Mouse (Mus musculus) left cerebral cortex, adult 8-10 months (tissue): ENCODE measurements around the gene Armc7. TPM values are rescaled to one million over a fixed set of nuclear protein-coding genes. Genes with fewer than 3 reads are reported as not detected.
A peak's percentile ranks its signal among the peaks of the same experiment; 100 is the strongest.
"Not testable (repeated sequence)": the region's sequence is repeated elsewhere in the genome, so short reads cannot be mapped to it uniquely, and the experiment has no call there.

Experiments used
- DNase-seq, 2 experiments: peaks; one replicate each; pipeline ENCODE4 v3.0.0; 2022; ENCODE audit warnings: low spot score in 2 of 2
- total RNA-seq, 4 experiments: library from RNA; stranded (reverse); gene quantifications; 2 replicates each; pipeline ENCODE4 v1.2.4; 2022

Gene Armc7
- total RNA-seq, 4 experiments from 2014 or later: 11.6 to 15.1 (median 13.4) TPM

DNA sequence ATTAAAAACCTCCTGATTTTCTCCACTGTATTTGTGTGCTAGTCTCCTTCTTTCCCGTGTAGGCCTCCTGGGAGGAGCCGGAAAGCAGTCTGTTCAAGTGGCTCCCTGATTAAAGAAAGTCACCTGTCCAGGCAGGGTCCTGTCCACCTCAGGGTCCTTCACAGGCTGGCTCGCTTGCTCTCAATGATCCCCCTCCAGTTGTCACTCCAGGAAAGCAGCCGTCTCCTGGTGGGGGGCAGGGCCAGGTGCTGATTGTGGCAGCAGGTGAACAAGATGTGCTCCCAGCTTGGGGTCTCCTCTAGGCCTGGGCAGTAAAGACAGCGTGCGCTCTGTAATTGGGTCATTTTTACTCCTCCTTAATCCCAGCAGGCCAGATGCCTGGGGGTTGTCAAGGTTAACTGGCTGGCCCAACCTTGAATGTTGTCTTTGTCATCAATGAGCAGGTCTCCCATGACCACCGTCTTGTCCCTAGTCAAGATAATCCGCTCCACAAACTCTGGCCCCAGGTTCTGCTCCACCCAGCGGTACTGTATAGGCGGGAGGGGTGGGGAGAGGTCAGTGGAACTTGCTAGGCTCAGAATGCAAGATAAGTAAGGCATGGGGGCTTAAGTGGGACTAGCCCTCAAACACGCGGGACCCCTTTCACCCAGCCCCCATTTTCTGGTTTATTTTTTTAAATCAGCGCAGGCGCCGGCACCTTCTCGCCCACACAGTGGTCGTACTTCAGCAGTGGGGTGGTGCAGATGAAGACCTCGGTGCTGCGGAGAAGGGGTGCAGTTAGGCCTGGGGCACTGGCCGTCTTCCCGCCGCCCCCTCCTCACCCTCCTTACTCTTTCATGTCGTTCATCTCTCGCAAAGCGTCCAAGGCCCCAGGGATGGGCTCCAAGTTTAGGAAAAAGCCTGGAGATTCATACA, 15.2 kb downstream of the Armc7 start:
- no peak for DNase-seq

DNA sequence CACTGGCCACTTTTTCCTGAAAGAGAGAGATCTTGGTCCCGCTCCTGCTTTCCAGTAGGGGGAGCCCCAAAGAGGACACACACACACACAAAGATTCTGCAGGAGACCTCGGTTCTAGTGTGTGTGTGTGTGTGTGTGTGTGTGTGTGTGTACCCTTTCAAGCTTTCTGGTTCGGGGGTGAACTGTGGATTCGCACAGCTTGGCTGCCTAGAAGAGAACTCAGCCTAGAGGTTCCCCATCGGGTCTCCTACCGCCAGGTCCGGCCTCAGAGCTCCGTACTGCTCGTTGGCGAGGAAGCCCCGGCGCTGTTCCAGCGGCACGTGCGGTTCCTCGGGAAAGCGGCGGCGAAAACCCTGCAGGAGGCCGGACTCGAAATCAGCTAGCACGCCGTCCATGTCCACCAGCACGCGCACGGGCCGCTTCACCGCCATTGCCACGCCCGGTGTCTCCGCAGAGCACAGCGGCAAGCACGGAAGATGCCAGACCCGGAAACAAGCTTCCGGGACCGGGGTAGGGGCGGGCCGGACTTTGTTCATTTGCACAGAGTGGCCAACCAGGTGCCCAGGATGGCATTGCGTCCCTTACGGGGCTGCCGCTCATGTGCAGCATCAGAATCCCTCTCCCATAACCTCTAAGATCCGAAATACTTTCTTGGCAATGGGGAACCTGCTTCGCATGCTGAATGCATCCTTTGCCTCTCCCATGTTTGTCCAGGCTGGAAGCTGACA, 16.1 kb downstream of the Armc7 start, which contains the start of gene Nt5c:
Nt5c (minus strand) TSS at position 507 of the 728 bp plus-strand sequence.
- peak; percentile 67 to 83 for DNase-seq

DNA sequence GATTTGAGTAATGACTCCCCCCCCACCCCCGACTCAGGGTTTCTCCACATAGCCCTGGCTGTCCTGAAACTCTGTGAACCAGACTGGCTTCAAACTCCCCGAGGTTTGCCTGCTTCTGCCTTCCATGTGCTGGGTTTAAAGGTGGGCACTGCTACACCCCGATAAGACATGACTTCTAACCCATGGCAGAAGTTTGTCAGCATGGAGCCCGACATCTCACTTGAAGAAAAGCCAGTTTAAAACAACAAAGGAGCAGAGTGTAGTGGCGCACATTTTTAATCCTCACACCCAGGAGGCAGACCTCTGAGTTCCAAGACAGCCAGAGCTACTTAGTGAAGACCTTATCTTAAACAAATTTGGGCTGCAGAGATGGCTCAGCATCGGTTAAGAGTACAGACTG, 16.9 kb downstream of the Armc7 start:
- no peak for DNase-seq

DNA sequence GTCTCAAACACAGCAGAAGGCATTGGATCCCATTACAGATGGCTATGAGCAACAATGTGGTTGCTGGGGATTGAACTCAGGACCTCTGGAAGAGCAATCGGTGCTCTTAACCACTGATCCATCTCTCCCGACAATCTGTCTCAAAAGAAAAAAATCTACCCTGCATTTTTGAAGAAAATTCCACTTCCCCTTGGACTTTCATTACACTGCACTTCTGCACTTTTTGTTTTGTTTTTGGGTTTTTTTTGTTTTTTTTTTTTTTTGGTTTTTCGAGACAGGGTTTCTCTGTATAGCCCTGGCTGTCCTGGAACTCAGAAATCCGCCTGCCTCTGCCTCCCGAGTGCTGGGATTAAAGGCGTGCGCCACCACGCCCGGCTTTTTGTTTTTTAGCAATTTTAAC, 21.1 kb downstream of the Armc7 start:
- DNase-seq: not testable (repeated sequence)

DNA sequence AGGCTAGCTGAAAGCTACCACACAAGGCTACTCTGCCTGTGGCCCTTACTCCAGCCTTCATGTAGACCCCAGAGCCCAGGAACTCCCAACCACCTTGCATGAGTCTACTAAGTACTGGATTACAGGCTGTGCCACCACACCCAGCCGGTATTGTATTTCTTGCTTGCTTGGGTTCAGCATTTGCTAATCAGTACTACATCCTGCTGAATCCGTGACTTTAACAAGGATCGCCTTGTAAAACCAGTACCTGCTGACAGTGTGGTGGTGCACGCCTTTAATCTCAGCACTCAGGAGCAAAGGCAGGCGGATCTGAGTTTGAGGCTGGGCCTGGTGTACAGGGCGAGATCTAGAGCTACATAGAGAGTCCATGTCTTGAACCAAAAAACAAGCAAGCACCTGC, 27.2 kb downstream of the Armc7 start:
- no peak for DNase-seq

DNA sequence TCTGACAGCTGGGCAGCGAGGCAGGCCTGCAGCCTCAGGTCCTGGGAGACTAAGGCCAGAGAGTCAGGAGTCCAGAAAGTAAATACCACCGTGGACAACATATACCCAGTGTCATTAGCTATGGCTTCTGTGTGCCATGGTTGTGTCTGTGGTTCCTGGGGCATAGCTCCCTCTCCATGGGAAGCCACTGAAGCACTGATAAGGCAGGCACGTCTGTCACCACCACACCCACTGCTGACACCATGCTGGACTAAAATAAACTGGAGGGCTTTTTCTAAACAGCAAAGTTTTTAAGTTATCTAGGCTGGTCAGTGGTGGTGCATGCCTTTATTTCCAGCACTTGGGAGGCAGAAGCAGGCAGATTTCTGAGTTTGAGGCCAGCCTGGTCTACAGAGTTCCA, 31.1 kb downstream of the Armc7 start:
- DNase-seq: no peak

DNA sequence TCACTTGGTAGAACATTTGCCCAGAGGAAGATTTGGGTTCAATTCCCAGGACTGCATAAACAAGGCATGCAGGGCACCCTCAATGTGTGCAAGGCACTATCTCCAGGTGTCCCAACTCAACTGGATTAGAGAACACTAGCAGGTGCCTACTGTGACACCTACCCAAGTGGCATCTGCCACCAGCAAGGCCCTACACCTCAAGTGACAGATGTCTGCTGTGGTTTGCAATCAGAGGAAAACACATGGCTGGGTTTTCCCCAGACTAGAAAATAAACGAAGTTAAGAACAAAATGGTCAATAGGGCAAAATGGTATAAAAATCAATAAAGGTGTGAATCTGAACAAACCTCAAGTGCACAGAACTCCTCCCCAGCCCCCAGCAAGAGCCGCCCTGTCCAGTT, 32.6 kb downstream of the Armc7 start:
- no peak for DNase-seq

DNA sequence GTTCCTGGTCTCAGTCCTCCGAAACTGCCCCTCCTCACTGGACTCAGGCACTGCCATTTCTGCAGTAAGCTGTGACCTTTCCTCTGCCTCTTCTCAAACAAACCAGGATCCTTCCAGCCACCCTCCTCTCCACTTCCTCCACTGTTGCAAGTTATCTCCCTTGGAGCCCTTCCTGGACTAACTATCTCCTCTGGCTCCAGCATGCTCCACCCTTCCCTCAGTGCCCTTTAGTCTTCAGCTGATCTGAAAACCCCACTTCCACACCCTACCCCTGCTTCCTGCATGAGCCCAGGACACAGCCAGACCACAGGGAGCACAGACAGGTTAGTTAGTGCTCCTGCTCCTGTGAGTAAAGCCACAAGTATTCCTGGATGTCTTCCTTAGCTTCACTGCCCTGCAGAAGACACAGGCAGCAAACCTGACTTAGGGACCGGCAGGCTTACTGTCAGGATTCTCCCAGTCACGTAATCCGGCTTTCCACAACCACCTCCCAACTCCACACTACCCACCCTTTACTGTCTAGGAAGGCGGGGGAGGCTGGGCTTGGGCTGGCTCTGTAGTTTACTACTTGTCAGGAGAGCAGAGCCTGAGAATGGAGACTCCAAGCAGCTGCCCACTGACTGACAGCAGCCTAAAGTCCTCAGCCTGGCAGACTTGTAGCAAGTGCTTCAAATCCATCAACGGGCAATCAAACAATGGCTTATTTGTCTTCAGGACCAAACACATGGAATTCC, 34.5 kb downstream of the Armc7 start:
- no peak for DNase-seq

DNA sequence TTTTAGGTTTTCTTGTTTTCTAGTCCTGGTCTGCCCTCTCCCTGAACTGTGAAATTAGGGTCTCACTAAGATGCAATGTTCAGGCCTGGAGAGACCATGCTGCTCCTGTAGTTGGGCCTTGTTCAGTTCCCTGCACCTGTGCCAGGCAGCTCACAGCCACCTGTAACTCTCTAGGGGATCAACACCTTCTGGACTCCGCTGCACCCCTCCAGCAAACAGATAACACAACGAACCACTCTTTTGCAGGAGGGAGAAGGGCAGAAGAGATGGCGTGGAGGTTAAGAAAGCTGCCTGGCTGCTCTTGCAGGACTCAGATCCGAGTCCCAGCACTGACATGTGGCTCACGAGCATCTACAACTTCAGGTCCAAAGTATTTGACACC, 35.0 kb downstream of the Armc7 start:
- no peak for DNase-seq

DNA sequence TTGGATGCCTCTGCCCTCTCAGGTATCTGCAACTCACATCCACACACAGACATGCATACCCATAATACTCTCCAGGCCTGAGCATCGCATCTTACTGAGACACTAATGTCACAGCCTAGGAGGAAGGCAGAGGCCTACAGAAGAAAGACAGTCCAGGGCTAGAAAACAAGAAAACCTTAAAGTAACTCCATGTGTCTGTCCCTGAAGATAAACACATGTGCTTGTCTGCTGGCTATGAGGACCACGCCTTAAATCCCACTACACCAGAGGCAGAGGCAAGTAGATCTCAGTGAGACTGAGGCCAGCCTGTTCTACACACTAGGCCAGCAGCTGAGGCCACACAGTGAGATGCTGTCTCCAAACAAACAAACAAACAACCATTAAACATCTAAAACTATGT, 35.7 kb downstream of the Armc7 start:
- no peak for DNase-seq

DNA sequence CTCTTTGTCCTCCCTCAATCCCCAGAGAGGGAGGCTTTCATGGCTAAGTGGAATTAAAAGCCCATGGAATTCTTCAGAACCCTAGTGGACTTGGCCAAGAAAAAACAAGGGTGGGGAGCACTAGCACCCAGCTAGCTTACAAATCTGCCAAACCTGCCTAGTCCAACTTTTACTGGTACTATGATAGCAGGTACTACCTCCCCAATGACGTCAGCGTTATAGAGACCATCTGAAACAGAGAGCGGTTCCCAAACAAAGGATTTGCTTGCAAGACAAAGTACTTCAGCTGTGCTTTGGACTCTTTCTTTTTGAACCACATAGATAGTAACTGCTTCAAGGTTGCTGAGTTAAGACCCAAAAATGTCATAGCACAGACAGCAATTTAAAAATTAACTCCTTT, 36.5 kb downstream of the Armc7 start:
- no peak for DNase-seq

DNA sequence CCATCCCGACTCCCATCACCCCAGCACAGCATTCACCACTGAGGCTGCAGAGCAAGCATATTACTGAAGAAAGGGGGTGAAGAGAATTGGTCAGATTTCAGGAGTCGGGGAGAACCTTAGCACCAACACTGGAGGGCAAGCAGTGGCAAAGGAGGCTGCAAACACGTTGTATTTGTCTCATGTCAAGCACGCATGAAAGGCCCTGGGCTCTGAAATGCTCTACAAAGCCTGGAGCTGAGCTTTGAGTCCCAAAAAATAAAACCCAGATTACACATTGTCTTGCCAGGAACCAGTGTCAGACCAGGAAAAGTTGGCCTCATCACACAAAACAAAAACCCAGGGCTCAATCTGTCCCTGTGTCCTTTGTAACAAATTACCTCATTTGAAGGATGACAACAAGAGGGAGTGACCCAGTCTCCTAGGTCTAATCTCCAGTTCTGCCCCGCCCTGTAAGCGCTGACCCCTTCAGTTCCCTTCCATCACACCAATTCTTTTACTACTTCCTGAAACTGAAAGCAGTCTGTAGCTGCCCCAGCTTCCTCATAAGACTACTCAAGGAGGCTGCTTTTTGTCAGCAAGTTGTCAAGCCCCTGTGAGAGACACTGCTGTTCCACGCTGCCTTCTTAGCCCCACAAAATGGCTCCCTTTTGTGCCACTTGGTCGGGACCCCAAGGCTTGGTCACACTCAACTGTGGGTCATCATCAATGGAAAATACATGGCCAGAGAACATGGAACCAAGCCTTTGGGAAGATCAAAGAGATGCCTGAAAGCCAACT, 37.1 kb downstream of the Armc7 start:
- DNase-seq: no peak

DNA sequence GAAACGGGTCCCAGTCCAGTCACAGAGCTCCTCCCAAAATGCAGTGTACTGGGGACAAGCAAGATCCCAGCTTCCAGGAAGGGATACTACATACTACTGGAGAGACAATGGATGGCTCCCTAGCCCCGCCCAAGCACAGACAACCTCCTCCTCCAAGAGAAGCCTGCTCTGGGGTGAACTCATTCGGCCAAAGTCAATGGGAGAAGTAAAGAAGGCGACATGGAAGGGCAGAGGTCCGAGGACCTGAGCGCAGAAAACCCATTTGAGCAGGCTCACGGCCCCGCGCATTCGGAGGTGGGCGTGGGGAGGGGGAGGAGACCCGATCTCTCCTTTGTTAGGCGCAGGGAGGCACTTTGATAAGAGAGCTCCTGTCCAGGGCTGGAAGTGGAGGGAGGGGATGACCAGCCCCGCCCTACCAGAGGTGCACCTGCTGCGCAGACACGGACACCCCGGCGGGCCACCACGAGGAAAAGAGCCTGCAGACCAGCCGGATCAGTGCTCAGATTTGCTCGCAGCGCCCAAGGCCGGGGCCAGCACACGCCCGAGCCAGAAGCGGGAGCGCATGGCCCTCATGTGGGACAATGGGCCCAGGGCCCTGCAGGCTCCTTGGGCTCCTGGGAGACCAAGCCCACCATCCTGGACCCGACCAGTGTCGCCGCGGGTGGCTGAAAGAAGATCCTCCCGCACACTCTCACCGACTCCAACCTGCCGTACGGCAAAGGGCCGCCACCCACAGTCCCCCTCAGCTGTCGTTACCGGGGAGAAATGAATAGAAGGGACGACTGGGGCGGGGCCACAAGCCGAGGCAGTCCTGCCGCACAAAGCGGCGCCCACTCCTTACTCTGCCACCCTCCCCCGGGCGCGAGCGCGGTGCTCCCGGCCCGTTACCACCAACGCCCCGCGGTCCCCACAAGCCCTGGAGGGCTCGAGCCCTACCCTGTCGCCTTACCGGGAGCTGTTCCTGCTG, 38.1 kb downstream of the Armc7 start:
- peak in 1 of 2 experiments; percentile 55 for DNase-seq

DNA sequence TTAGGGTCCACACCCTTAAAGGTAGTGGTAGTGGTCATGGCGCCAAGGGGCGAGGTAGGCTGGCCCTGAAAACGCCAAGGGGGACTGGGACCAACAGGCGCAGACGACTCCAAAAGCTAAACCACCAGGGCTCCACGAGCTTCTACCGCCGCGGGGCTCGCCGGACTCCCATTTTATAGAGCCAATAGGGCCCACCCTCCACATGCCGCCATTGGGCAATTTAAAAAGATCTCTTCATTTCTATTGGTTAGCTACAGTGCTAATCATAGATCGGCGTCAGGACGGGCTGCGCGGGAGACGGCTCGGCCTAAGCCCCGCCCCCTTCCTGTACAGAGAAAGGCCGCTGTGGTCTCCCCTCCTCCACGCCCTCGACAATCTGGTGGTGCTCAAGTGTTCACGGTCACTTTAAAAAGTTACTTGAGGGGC, 38.8 kb downstream of the Armc7 start, which contains the start of gene Jpt1:
Jpt1 (minus strand) TSS at position 150 of the 426 bp plus-strand sequence.
- peak; percentile 95 to 97 for DNase-seq

DNA sequence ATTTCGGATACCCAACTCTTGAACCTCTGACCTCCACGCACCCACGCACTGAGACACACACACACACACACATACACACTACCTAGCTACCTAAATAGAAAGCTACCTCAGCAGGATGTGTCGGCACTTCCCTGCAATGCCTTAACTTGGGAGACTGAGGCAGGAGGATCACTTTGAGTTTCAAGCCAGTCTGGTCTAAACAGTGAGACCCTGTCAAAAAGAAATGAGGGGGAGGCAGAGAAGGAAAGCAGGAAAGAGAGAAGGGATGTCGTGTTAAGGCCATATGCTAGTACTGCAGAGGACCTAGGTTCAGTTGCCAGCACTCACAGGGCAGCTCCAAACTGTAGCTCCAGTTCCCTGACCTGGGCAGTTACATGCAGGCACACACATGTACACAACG, 39.6 kb downstream of the Armc7 start:
- DNase-seq: no peak

DNA sequence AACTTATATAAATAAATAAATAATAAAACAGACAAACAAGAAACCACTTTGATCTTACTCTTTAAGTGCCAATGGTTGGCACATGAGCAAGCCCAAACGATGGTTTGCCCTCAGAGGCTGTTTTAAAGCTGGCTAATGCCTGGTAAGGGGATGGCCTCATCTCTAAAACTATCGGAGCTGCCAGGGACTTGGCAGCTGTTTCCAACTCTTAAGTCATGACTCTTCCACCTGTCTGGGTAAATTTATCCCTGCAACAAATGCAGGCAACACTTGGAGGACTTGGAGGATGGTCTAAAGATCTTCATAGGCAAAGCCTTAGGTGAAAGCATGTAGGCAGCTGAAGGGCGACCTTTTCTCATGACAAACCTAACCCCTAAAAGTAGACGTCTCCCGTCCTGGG, 41.5 kb downstream of the Armc7 start:
- no peak for DNase-seq

DNA sequence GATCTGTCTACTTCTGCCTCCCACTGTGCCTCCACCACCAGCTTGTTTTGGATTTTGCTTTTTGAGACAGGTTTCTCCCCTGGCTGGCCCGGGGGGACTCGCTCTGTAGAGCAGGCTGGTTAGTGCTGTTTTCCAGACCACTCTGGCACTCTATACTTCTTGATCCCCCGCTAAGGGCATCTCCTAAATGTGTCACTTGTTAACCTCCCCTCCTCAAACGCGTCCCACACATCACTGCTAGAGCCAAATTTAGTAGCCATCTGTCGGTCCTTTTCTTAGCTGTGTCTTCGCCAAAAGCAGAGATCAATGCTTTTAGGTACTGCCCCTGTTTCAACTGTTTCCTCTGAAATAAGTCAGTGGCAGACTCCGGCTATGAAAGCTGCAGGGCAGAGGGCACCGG, 43.2 kb downstream of the Armc7 start:
- DNase-seq: peak; percentile 15 to 35

DNA sequence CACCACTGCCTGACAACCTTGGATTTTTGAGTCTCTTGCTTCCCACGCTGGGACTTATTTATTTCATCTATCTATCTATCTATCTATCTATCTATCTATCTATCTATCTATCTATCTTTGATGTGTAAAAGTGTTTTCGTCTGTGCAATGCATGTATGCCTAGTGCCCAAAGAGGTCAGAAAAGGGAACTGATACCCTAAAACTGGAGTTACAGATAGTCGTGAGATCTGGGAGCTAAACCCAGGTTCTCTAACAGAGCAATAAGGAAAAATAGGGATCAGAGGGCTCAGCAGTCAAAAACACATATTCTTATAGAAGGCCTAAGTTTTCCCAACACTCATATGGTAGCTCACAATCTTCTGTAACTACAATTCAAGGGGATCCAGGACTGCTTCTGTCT, 44.1 kb downstream of the Armc7 start:
- no peak for DNase-seq

DNA sequence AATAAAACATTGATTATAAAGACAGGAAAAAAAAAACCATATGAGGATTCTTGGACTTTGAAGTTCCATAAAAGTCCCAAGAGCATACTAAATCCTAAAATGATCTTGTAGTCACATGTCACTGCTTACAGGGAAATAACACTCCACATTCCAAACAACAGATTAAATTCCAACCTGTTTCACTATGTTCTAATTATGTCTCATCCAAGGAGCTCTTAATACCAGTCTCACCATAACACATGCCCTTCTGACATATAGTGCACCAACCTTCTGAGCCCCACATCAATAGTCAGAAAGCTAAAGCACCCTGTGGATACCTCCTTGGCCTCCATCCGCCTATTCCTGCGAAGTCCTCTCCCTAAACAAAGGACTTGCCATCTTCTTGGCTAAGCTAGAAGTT, 44.8 kb downstream of the Armc7 start:
- DNase-seq: no peak

DNA sequence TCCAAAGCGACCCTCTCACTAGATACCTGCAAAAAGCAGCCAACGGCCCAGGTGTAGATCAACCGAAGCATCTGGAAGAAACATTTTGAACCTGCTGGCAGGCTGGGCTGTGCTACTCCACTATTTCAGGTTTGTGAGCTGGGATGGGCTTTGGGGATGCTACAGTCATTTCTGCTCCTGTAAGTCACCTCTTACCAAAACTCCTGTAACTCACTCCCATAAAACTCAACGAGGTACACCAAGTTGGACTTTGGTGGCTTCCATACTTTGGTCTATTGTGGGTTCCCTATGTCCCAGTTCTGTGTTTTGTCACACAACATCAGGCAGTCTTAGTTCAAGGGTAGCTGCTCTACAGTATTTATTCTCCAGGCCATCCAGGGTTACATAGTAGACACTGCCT, 45.6 kb downstream of the Armc7 start:
- DNase-seq: no peak
